Mouse (Mus musculus): ENCODE measurements at regions not wholly inside any gene's neighbourhood (a gene's known extent, or its start where the extent isn't known, plus 50 kb on each side); places are given as distances from the start of the nearest gene placed in this dataset.

GRCm38 (mm10) chr13:71001278-71001677 lies 159.7 kb upstream of the Adamts16 start:
- H3K27me3 ChIP-seq, result peaks cover 17% of the 10 kb centered on the region; the same call in 1 of the 2 replicates
- no peak overlapping the region for H3K27ac ChIP-seq
- H3K9ac ChIP-seq (replicated peaks), result no peak overlapping the region
- H3K4me3 ChIP-seq (replicated peaks), result no peak overlapping the region
- peaks cover 6% of the 10 kb centered on the region; the same call in 1 of the 2 replicates for H3K4me1 ChIP-seq (replicated peaks)
- H3K4me2 ChIP-seq (replicated peaks), result no peak overlapping the region
- ATAC-seq, result peak; percentile 83
- no peaks in the 10 kb centered on the region for H3K36me3 ChIP-seq
- no peaks in the 10 kb centered on the region for H3K9me3 ChIP-seq
- WGBS, result 16% methylated on average over 2 of the region's 2 CpGs

- Histone ChIP-seq H3K4me3 (replicated peaks) (no peak overlapping the region), H3K9ac (replicated peaks) (no peak overlapping the region), H3K4me1 (replicated peaks) (peaks cover 6% of the 10 kb centered on the region; the same call in 1 of the 2 replicates), H3K36me3 (no peaks in the 10 kb centered on the region), H3K27me3 (peaks cover 17% of the 10 kb centered on the region; the same call in 1 of the 2 replicates), H3K4me2 (replicated peaks) (no peak overlapping the region), H3K27ac (no peak overlapping the region), H3K9me3 (no peaks in the 10 kb centered on the region)
- ATAC-seq, result peak; percentile 65
- 60% methylated on average over 5 of the region's 5 CpGs for WGBS
These were observed 158.9 kb upstream of the Adamts16 start for GRCm38 (mm10) chr13:71000422-71001008.

GRCm38 (mm10) chr13:70993522-70993921 lies 151.9 kb upstream of the Adamts16 start:
- WGBS, result 71% methylated on average over 1 of the region's 1 CpGs
- H3K27ac ChIP-seq, result no peak overlapping the region

GRCm38 (mm10) chr13:70989999-70990645 lies 148.5 kb upstream of the Adamts16 start:
- no peaks in the 10 kb centered on the region for H3K36me3 ChIP-seq
- no peaks in the 10 kb centered on the region for H3K27me3 ChIP-seq
- H3K4me2 ChIP-seq (replicated peaks), result no peak overlapping the region
- H3K9me3 ChIP-seq, result no peaks in the 10 kb centered on the region
- H3K9ac ChIP-seq (replicated peaks), result no peak overlapping the region
- H3K4me3 ChIP-seq (replicated peaks), result no peak overlapping the region
- H3K27ac ChIP-seq, result no peak overlapping the region
- 93% methylated on average over 10 of the region's 10 CpGs for WGBS
- ATAC-seq, result no peak
- H3K4me1 ChIP-seq (replicated peaks), result no peaks in the 10 kb centered on the region

More at GRCm38 (mm10) chr13:70993522-70993921, 151.9 kb upstream of the Adamts16 start:
- ATAC-seq, result no peak
- Histone ChIP-seq H3K9ac (replicated peaks) (no peak overlapping the region), H3K4me3 (replicated peaks) (no peak overlapping the region), H3K4me2 (replicated peaks) (no peak overlapping the region), H3K4me1 (replicated peaks) (no peaks in the 10 kb centered on the region), H3K36me3 (no peaks in the 10 kb centered on the region), H3K27me3 (no peaks in the 10 kb centered on the region), H3K9me3 (no peaks in the 10 kb centered on the region)

- no peak overlapping the region for H3K4me2 ChIP-seq (replicated peaks)
- H3K36me3 ChIP-seq, result no peaks in the 10 kb centered on the region
- H3K9ac ChIP-seq (replicated peaks), result no peak overlapping the region
- no peaks in the 10 kb centered on the region for H3K9me3 ChIP-seq
- 95% methylated on average over 1 of the region's 1 CpGs for WGBS
- H3K27ac ChIP-seq, result no peak overlapping the region
- no peaks in the 10 kb centered on the region for H3K27me3 ChIP-seq
- ATAC-seq, result peak; percentile 56
- H3K4me1 ChIP-seq (replicated peaks), result 0 out of 2 replicates have a peak, but pooled peaks cover 3% of the 10 kb centered on the region
- no peak overlapping the region for H3K4me3 ChIP-seq (replicated peaks)
These were observed 137.7 kb upstream of the Adamts16 start for GRCm38 (mm10) chr13:70979344-70979743.

GRCm38 (mm10) chr13:70978547-70979307 lies 137.1 kb upstream of the Adamts16 start:
- Histone ChIP-seq H3K4me1 (replicated peaks) (0 out of 2 replicates have a peak, but pooled peaks cover 3% of the 10 kb centered on the region), H3K4me2 (replicated peaks) (no peak overlapping the region), H3K4me3 (replicated peaks) (no peak overlapping the region), H3K27ac (no peak overlapping the region), H3K36me3 (no peaks in the 10 kb centered on the region), H3K27me3 (no peaks in the 10 kb centered on the region), H3K9me3 (no peaks in the 10 kb centered on the region), H3K9ac (replicated peaks) (no peak overlapping the region)
- ATAC-seq, result peak; percentile 63
- 63% methylated on average over 4 of the region's 5 CpGs for WGBS

- Histone ChIP-seq H3K27ac (no peak overlapping the region), H3K4me1 (replicated peaks) (no peaks in the 10 kb centered on the region), H3K27me3 (no peaks in the 10 kb centered on the region), H3K9ac (replicated peaks) (no peak overlapping the region), H3K36me3 (no peaks in the 10 kb centered on the region), H3K4me2 (replicated peaks) (no peak overlapping the region), H3K9me3 (no peaks in the 10 kb centered on the region), H3K4me3 (replicated peaks) (no peak overlapping the region)
- no peak for ATAC-seq
- WGBS, result 88% methylated on average over 9 of the region's 9 CpGs
These were observed 128.0 kb upstream of the Adamts16 start for GRCm38 (mm10) chr13:70969596-70969995.

- Histone ChIP-seq H3K9ac (replicated peaks) (no peak overlapping the region), H3K4me3 (replicated peaks) (no peak overlapping the region), H3K9me3 (no peaks in the 10 kb centered on the region), H3K27me3 (no peaks in the 10 kb centered on the region), H3K4me2 (replicated peaks) (no peak overlapping the region), H3K4me1 (replicated peaks) (no peaks in the 10 kb centered on the region), H3K36me3 (no peaks in the 10 kb centered on the region), H3K27ac (no peak overlapping the region)
- WGBS, result 71% methylated on average over 3 of the region's 3 CpGs
- no peak for ATAC-seq
These were observed 126.2 kb upstream of the Adamts16 start for GRCm38 (mm10) chr13:70967781-70968180.

GRCm38 (mm10) chr13:70963384-70963783 lies 121.8 kb upstream of the Adamts16 start:
- Histone ChIP-seq H3K4me2 (replicated peaks) (no peak overlapping the region), H3K27me3 (no peaks in the 10 kb centered on the region), H3K9me3 (no peaks in the 10 kb centered on the region), H3K9ac (replicated peaks) (no peak overlapping the region), H3K4me3 (replicated peaks) (no peak overlapping the region), H3K36me3 (no peaks in the 10 kb centered on the region), H3K4me1 (replicated peaks) (no peaks in the 10 kb centered on the region), H3K27ac (no peak overlapping the region)
- ATAC-seq, result no peak
- 74% methylated on average over 2 of the region's 2 CpGs for WGBS

- H3K27me3 ChIP-seq, result no peaks in the 10 kb centered on the region
- no peaks in the 10 kb centered on the region for H3K9me3 ChIP-seq
- ATAC-seq, result no peak
- no peak overlapping the region for H3K27ac ChIP-seq
- H3K4me2 ChIP-seq (replicated peaks), result no peak overlapping the region
- WGBS, result 84% methylated on average over 7 of the region's 7 CpGs
- H3K4me1 ChIP-seq (replicated peaks), result no peaks in the 10 kb centered on the region
- H3K36me3 ChIP-seq, result no peaks in the 10 kb centered on the region
- H3K4me3 ChIP-seq (replicated peaks), result no peak overlapping the region
- no peak overlapping the region for H3K9ac ChIP-seq (replicated peaks)
These were observed 92.9 kb upstream of the Adamts16 start for GRCm38 (mm10) chr13:70934309-70935037.

GRCm38 (mm10) chr13:70913834-70914233 lies 72.2 kb upstream of the Adamts16 start:
- 91% methylated on average over 1 of the region's 1 CpGs for WGBS

GRCm38 (mm10) chr13:70910934-70911333 lies 69.3 kb upstream of the Adamts16 start:
- no peak for ATAC-seq
- no peak overlapping the region for H3K4me2 ChIP-seq (replicated peaks)

More at GRCm38 (mm10) chr13:70913834-70914233, 72.2 kb upstream of the Adamts16 start:
- Histone ChIP-seq H3K4me2 (replicated peaks) (no peak overlapping the region), H3K27ac (no peak overlapping the region), H3K4me1 (replicated peaks) (no peaks in the 10 kb centered on the region), H3K4me3 (replicated peaks) (no peak overlapping the region), H3K27me3 (no peaks in the 10 kb centered on the region), H3K36me3 (no peaks in the 10 kb centered on the region), H3K9me3 (no peaks in the 10 kb centered on the region), H3K9ac (replicated peaks) (no peak overlapping the region)
- ATAC-seq, result no peak

More at GRCm38 (mm10) chr13:70910934-70911333, 69.3 kb upstream of the Adamts16 start:
- no peaks in the 10 kb centered on the region for H3K9me3 ChIP-seq
- H3K36me3 ChIP-seq, result no peaks in the 10 kb centered on the region
- no peak overlapping the region for H3K4me3 ChIP-seq (replicated peaks)
- H3K27ac ChIP-seq, result no peak overlapping the region
- H3K4me1 ChIP-seq (replicated peaks), result no peaks in the 10 kb centered on the region
- no peaks in the 10 kb centered on the region for H3K27me3 ChIP-seq
- H3K9ac ChIP-seq (replicated peaks), result no peak overlapping the region
